Mouse (Mus musculus): Measurements from ENCODE around the gene Ppat.
A peak's percentile ranks its signal among the peaks of the same experiment; 100 is the strongest.
"Not testable (repeated sequence)": the region's sequence is repeated elsewhere in the genome, so short reads cannot be mapped to it uniquely, and the experiment has no call there.

Gene Ppat

DNA sequence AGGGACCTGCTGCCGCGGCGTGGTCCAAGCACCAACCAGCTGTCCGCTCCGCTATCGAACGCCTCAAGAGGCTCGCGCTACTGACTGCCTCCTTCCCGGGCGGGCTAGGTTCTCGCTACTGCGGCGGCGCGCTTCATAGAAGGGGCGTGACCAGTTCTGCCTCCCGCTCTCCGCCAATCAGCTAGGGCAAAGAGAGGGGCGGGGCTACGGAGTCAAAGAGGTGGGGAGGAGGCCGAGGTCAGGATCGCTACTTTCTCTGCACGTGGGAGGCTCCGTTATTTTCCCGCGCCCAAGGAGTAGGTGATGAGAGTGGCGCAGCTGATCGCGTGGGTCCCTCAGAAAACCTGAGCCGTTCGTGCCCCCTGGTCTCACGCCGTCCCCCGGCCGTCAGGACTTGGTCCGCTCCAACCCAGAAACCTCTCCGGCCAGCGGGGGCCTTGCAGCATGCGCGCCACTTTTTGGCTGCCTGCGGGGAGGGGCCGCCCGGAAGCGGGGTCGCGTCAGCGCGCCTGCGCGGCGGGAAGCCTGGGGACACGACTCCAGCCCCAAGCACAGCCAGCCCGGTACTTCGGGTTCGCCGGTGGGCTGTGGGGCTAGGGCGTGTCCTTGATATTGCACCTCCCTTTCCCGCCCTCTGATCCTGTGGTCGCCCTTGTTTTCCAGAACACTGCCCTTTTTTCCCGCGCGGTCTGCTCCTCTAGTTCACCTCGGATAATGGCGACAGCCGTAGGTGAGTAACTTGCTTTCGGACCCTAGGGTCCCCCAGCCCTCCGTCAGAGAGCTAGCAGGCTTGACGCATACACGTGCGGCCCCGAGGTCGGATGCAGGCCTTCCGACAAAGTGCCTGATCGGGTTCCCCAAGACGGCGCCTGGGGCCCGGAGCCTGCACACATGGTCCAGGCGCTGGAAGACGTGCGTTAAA is at the start of gene Ppat, which contains the start of gene Paics:
Ppat (minus strand) TSS at position 473 of the 922 bp plus-strand sequence.
Paics (plus strand) TSS at position 202 of the 922 bp plus-strand sequence.
- DNase-seq (ENCODE audit: low spot score in 2 of 2) = peak; percentile 97 to 98

GRCm38 (mm10) chr5:76998416-76998815 is 47.0 kb upstream of the Ppat start:
- no peak for DNase-seq (ENCODE audit: low spot score in 2 of 2)

GRCm38 (mm10) chr5:76993174-76993814 is 41.9 kb upstream of the Ppat start:
- DNase-seq (ENCODE audit: low spot score in 2 of 2) = no peak

DNA sequence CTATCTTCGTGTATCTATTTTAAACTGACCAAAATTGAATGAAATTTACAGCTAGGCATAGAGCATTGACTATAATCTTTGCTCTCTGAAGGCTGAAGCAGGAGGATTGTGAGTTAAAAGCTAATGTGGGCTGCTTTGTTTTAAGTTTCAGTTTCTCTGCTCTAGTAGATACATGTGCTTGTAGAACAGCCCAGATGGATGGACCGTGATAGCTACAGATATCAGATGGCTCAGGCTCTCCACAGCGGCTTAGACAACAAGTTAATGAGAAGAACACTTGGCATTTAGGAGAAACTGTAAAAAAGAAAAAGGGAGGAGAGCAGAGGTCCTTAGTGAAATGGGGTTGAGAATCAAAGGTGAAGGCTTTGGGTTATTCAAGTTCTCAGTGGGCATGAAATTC is 39.4 kb upstream of the Ppat start:
- DNase-seq (ENCODE audit: low spot score in 2 of 2) = no peak

DNA sequence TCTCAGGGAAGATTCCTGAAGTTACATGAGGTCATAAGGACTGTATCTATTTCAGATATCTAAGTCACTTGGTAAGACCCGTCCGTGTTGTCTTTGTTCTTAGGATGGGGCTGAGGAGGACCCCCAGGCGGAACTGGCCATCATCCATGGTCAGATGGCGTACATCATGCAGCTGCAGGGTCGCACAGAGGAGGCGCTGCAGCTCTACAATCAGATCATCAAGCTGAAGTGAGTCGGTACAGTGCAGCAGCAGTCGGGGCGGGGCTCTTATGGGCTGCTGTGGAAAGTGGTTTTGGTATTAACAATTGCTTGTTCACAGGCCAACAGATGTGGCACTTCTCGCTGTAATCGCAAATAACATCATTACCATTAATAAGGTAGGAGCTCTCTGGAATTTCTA is 32.6 kb upstream of the Ppat start:
- DNase-seq (ENCODE audit: low spot score in 2 of 2) = no peak

- no peak for DNase-seq (ENCODE audit: low spot score in 2 of 2)
Measured at GRCm38 (mm10) chr5:76975736-76976135, 24.4 kb upstream of the Ppat start.

- DNase-seq (ENCODE audit: low spot score in 2 of 2) = peak; percentile 61 to 78
Measured at GRCm38 (mm10) chr5:76974554-76975285, 23.3 kb upstream of the Ppat start, which contains the start of gene Srp72. TSS of gene Srp72 (plus strand) at chr5:76974683.

DNA sequence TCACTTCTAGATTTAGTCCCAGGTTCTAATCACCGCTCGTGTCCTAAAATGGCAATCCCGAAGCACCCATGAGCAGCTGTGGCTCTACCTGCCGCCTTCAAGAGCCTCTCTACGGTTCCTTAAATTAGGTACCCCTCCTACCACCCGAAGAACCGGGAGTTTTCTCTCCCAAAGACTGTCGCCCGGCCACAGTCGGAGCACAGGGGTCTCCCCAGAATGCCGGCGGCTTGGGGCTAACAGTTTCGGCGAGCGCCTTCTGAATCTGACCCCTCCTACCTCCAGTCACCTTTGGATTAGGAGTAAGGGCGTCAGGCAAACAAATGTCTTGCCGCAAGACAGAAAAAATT is 22.8 kb upstream of the Ppat start:
- DNase-seq (ENCODE audit: low spot score in 2 of 2) = no peak

DNA sequence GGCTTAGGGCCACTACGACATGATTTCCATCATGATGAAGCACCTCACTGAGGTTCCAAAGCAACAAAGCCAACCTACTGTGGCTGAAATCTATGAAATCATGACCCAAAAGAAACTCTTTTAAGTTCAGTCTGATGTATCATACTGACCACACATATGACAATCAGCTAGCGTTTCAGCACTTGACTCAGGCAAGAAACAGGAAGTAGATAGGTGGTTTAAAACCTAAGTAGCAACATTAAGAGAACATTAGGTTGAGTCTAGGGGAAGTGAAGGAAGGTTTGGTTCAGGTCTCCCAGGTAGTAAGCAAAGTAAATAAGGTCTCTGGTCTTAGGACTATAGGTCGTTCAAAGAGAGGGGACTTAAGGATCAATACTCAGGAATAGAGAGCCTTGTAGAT is 22.1 kb upstream of the Ppat start:
- no peak for DNase-seq (ENCODE audit: low spot score in 2 of 2)

DNA sequence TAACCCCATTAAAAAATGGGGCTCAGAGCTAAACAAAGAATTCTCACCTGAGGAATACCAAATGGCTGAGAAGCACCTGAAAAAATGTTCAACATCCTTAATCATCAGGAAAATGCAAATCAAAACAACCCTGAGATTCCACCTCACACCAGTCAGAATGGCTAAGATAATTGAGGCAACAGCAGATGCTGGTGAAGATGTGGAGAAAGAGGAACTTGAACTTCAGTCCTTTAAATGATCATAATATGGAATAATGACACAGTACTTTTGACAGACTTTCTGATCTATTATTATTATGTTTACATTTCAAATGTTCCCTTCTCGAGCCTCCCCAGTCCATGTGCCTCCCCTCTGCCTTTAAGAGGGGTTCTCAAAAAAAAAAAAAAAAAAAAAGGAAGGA is 19.7 kb upstream of the Ppat start:
- not testable (repeated sequence) for DNase-seq (ENCODE audit: low spot score in 2 of 2)

- DNase-seq (ENCODE audit: low spot score in 2 of 2) = no peak
Measured at GRCm38 (mm10) chr5:76969250-76969649, 17.9 kb upstream of the Ppat start.

DNA sequence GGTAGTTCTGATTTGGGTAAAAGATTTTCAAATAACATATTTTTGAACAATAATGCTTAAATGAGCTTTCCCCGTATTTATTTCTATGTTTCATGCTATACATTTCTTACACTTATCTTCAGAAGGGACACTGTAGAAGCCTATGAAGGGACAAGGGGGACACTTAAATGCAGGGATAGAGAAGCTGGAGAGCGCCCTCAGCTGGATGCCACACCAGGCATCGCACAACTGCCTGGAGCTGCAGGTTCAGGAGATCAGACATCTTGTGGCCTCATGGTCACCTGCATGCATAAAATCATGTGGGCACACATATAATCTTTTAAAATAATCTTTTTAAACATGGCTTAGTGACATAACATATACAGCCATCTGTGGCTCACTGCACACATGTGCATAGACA is 13.3 kb upstream of the Ppat start:
- DNase-seq (ENCODE audit: low spot score in 2 of 2) = no peak

- no peak for DNase-seq (ENCODE audit: low spot score in 2 of 2)
Measured at GRCm38 (mm10) chr5:76962545-76962944, 11.2 kb upstream of the Ppat start.

GRCm38 (mm10) chr5:76959587-76959986 is 8.2 kb upstream of the Ppat start:
- DNase-seq (ENCODE audit: low spot score in 2 of 2) = no peak

GRCm38 (mm10) chr5:76957954-76958353 is 6.6 kb upstream of the Ppat start:
- no peak for DNase-seq (ENCODE audit: low spot score in 2 of 2)

GRCm38 (mm10) chr5:76955474-76955873 is 4.1 kb upstream of the Ppat start:
- no peak for DNase-seq (ENCODE audit: low spot score in 2 of 2)

- no peak for DNase-seq (ENCODE audit: low spot score in 2 of 2)
Measured at GRCm38 (mm10) chr5:76954271-76954900, 3.0 kb upstream of the Ppat start.

- no peak for DNase-seq (ENCODE audit: low spot score in 2 of 2)
Measured at GRCm38 (mm10) chr5:76953794-76954193, 2.4 kb upstream of the Ppat start.

DNA sequence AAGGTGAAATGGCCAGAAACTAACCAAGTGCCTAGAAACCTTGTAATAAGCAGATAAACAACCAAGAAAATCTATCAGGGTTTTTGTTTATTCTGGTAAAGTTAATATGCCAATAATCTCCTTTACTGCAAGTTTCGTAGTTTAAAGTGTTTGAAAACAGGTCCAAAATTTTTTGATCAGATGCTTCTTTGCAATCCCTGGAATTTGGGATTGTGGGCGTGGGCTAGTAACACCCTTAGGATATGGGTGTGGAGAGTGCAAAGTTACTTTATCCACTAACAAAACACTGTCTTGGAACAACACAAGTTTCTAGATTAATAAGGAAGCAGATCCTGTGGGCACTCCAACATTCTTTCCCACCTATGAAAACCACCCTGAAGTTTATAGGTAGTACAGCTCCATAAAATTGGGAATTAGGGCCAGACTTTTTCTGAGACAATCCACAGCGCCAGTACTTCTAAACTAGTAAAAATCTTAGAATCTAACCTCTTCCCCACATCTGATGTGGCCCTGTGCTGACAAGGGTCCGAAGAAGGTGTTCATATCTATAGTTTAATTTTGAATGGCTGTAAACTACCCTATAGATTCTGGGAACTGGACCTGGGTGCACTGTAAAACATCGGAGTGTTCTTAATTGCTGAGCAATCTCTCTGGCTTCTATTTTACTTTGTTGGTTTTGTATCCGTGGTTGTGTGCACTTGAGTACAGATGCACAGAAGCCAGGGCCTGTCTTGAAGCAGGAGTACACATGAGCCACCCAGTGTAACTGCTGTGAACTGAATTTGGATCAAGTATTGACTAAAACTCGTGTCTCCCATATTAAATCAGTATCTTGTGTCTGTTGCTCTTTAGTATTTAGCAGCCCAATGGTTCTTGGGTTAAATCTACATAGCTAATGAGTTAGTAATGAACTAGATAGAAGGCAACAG is 998 bp upstream of the Ppat start:
- no peak for DNase-seq (ENCODE audit: low spot score in 2 of 2)

DNA sequence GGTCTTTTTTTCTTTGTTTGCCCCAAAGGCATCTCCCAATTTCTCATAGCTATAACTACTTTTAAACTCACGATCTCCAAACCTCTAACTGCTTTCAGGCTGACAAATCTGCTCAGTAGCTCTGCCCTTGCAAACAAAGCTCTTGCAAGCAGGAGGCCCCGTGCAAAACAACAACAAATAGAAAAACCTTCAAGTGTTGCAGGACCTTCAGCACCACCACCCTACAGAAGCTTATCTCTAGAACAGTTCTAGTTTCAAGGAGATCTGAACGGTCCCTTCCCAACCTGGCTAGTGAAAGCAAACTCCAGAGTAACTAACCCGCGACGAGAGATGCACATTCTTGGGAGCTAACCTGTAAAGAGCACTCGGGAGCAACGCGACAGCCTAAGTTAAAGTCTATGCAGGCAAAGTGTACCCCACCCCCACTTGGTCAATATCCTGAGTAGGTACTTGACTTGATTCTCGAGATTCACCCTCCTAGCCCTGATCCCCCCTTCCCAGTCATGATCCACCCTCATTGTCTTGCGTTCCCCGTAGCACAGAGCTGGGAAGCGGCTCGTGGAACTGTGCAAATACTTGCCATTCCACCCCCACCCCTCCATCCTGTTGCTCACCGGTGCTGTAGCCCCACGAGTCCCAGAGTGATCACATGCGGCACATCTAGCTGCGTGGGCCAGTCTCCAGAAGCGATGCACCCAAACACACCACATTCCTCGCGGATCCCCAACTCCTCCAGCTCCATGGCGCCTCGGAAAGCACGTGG is 854 bp downstream of the Ppat start:
- no peak for DNase-seq (ENCODE audit: low spot score in 2 of 2)
